Mouse (Mus musculus) embryonic fibroblast, embryonic 13.5 days (primary cell): ENCODE measurements around the gene Hcrtr2.

Source experiments
- CTCF ChIP-seq: IDR thresholded peaks from 2 replicates; pipeline ENCODE4 v1.5.1; 2011; ENCODE audit warnings: mild to moderate bottlenecking, control low read depth, low read length, moderate library complexity, borderline replicate concordance; ENCODE audit not compliant: insufficient read depth
- POLR2A ChIP-seq: IDR thresholded peaks from 2 replicates; pipeline ENCODE4 v1.6.1; 2011; ENCODE audit warnings: low read depth, mild to moderate bottlenecking, control low read depth, low read length, moderate library complexity

- TF ChIP-seq CTCF (no peak), POLR2A (no peak)
These were observed 8.6 kb downstream of the Hcrtr2 start for GRCm38 (mm10) chr9:76315096-76315495.
